Mouse (Mus musculus) stomach, postnatal 0 days (tissue): ENCODE results near the gene Pipox. TPM values are rescaled to one million over a fixed set of nuclear protein-coding genes. Genes with fewer than 3 reads are reported as not detected.

ENCODE experiments used
- ATAC-seq: fragments of 200-750 bp; cut with Nextera tagmentation; 2 replicates; pipeline ENCODE4 v1.8.0; 2017; ENCODE audit not compliant: low FRiP score, low TSS enrichment
- DNase-seq: peaks from one replicate; pipeline ENCODE4 v3.0.0-alpha.2; 2016; ENCODE audit warnings: low spot score
- H3K27ac ChIP-seq: fragments of 300-500 bp; sonication (generic); replicated peaks from 2 replicates; pipeline ENCODE4 v1.5.1; 2014; ENCODE audit warnings: mild to moderate bottlenecking, control low read depth
- H3K27me3 ChIP-seq: fragments of 300-500 bp; sonication (generic); 2 replicates; pipeline ENCODE4 v1.6.1; 2014; ENCODE audit warnings: low read length; ENCODE audit not compliant: control insufficient read depth, insufficient read depth
- H3K36me3 ChIP-seq: fragments of 300-500 bp; sonication (generic); 2 replicates; pipeline ENCODE4 v1.6.1; 2014; ENCODE audit warnings: low read length, mixed read lengths; ENCODE audit not compliant: control insufficient read depth, insufficient read depth
- H3K4me1 ChIP-seq: fragments of 300-500 bp; sonication (generic); replicated peaks from 2 replicates; pipeline ENCODE4 v1.6.1; 2014; ENCODE audit warnings: antibody characterized with exemption; ENCODE audit not compliant: control insufficient read depth, insufficient read depth
- H3K4me2 ChIP-seq: fragments of 300-500 bp; sonication (generic); replicated peaks from 2 replicates; pipeline ENCODE4 v1.6.1; 2014; ENCODE audit warnings: low read depth, mild to moderate bottlenecking, control low read depth, moderate library complexity
- H3K4me3 ChIP-seq: fragments of 300-500 bp; sonication (generic); 2 replicates; pipeline ENCODE4 v1.5.1; 2014; ENCODE audit warnings: low read depth, low read length, control low read depth
- H3K9ac ChIP-seq: fragments of 300-500 bp; sonication (generic); 2 replicates; pipeline ENCODE4 v1.6.1; 2014; ENCODE audit warnings: mild to moderate bottlenecking, low read length, control low read depth, mixed read lengths
- H3K9me3 ChIP-seq: fragments of 300-500 bp; sonication (generic); 2 replicates; pipeline ENCODE4 v1.6.1; 2016; ENCODE audit warnings: low read length; ENCODE audit not compliant: control insufficient read depth
- CTCF ChIP-seq: IDR thresholded peaks from 2 replicates; pipeline ENCODE4 v1.5.1; 2016; ENCODE audit warnings: antibody characterized with exemption, low read depth, mild to moderate bottlenecking, moderate library complexity
- EP300 ChIP-seq: optimal IDR thresholded peaks from 2 replicates; pipeline ENCODE3; 2016; ENCODE audit warnings: antibody characterized with exemption
- WGBS: fragments of 180-500 bp; shearing (Covaris S2); extraction: QIAGEN DNeasy Blood & Tissue Kit; methylation state at CpG from one replicate; pipeline ENCODE4 v1.1.7; 2014; 5-methylcytosine and 5-hydroxymethylcytosine counted together
- polyA plus RNA-seq: library from polyadenylated mRNA; unstranded; fragments of >200 nt; fragmentation: Nextera tagmentation; extraction: Ambion mirVana; gene quantifications from 2 replicates; pipeline ENCODE4 v1.2.1, GENCODE M21; 2015

The Pipox gene
- polyA plus RNA-seq, 1 experiment from 2014 or later: 8.4 TPM

DNA sequence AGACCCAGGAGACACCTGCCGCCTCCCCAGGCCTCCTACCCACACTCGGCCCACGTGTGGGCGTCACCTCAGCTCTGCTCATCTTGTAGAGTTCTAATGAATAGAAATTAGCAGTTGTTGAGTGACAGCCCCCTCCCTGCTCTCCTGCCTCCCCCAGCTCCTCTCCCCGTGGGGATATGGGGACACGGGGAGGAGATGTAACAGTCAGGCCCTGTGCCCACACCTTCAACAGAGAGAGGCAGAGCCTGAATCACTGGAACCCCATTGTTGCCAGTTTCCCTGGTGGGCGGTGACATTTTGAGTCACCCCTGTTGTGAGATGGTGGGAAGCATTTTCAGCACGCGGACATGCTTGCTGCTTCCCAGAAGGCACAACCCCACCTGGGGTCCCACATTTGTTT, 32.9 kb downstream of the Pipox start:
- H3K4me3 ChIP-seq: no peak overlapping the region
- TF ChIP-seq CTCF: no peak
- TF ChIP-seq EP300: no peak
- H3K9me3 ChIP-seq: no peaks in the 10 kb centered on the region
- no peak overlapping the region for H3K4me2 ChIP-seq
- H3K27me3 ChIP-seq: no peaks in the 10 kb centered on the region
- H3K9ac ChIP-seq: no peak overlapping the region
- no peaks in the 10 kb centered on the region for H3K4me1 ChIP-seq
- no peak overlapping the region for H3K27ac ChIP-seq
- H3K36me3 ChIP-seq: peaks cover 20% of the 10 kb centered on the region
- ATAC-seq (no peak), DNase-seq (no peak)
- 75% methylated on average over 9 of the region's 9 CpGs for WGBS

DNA sequence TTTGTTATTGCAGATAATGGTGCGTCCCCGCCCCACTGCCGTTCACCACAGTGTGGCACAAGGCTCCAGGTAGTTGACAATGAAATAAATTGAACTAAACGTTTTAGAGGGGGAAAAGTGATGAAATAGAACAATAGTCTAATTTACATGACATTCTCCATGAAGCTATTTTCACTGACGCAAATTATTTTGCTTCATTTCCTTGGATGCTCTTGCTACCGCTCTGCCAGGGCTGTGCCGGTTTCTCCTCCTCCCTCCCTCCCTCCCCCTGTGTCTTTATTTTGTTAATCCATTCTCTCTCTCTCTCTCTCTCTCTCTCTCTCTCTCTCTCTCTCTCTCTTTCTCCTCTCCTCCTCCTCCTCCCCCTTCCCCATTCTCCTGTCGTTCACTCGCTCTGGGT, 35.3 kb downstream of the Pipox start:
- no peak for ATAC-seq
- no peak overlapping the region for H3K4me3 ChIP-seq
- TF ChIP-seq EP300: no peak
- no peak for TF ChIP-seq CTCF
- 73% methylated on average over 9 of the region's 9 CpGs for WGBS
- DNase-seq: no peak
- no peaks in the 10 kb centered on the region for H3K9me3 ChIP-seq
- H3K27ac ChIP-seq: no peak overlapping the region
- H3K9ac ChIP-seq: no peak overlapping the region
- no peaks in the 10 kb centered on the region for H3K4me1 ChIP-seq
- H3K36me3 ChIP-seq: peaks cover 16% of the 10 kb centered on the region
- no peaks in the 10 kb centered on the region for H3K27me3 ChIP-seq
- no peak overlapping the region for H3K4me2 ChIP-seq

DNA sequence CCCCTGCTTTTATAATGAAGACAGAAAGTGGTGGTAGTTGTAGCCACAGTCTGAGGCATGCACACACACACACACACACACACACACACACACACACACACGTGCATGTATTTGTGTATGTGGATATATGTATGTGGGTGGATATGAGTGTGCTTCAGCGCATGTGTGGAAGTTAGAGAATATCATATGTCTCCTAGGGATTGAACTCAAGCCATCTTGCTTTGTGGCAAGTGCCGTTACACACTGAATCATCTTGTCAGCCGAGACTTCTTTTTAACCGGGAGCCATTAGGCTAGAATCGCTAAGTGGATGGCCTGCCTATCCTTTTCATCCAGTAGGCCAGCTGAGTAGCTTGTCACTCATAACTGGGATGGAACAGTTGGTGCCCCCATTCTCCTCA, 36.8 kb downstream of the Pipox start:
- no peaks in the 10 kb centered on the region for H3K9me3 ChIP-seq
- ATAC-seq: no peak
- no peak overlapping the region for H3K27ac ChIP-seq
- WGBS: 89% methylated on average over 6 of the region's 6 CpGs
- H3K27me3 ChIP-seq: no peaks in the 10 kb centered on the region
- TF ChIP-seq EP300 (no peak), CTCF (no peak)
- H3K4me1 ChIP-seq: no peaks in the 10 kb centered on the region
- H3K4me2 ChIP-seq: no peak overlapping the region
- peaks cover 16% of the 10 kb centered on the region for H3K36me3 ChIP-seq
- DNase-seq: no peak
- H3K4me3 ChIP-seq: no peak overlapping the region
- H3K9ac ChIP-seq: no peak overlapping the region

DNA sequence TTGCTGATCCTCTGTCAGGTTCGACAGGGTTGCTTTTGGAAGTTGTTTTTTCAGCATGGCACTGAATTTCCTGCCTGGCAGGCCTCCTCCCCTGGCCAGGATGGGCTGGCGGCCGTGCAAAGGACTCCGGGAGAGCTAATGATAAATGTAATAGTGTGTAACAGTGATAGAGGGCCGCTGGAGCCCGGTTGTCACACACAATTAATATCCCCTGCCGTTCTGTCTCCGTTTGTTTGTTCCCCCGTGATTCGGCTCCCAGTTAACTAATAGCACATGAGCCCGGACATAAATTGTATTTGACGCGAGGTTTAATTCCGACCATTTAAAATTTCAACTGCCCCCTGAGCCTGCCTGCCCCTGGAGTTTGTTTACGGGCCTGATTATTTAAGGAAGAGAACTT, 38.5 kb downstream of the Pipox start:
- Histone ChIP-seq H3K9me3 (no peaks in the 10 kb centered on the region), H3K27ac (no peak overlapping the region), H3K9ac (no peak overlapping the region), H3K27me3 (no peaks in the 10 kb centered on the region), H3K4me2 (no peak overlapping the region), H3K36me3 (peaks cover 20% of the 10 kb centered on the region), H3K4me3 (no peak overlapping the region), H3K4me1 (no peaks in the 10 kb centered on the region)
- ATAC-seq: no peak
- WGBS: 36% methylated on average over 15 of the region's 15 CpGs
- TF ChIP-seq CTCF (no peak), EP300 (no peak)
- DNase-seq: no peak

DNA sequence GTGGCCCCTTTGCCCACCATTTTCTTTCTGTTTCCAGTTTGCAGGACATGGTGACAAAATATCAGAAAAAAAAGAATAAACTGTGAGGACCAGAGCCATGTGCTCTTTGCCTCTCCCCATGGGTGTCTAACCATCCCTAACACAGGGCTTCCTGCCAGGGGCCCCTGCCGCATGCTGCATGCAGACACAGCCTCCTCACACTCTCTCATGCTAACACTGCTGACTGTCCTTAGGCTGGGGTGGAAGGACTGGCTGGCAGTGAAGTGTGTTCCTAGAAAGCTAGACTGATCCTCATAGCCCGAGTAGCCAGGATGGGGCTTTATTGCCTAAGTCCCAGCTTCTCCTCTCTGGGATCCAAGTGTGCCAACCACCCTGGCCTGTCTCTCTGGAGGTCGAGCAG, 39.3 kb downstream of the Pipox start:
- Histone ChIP-seq H3K4me2 (no peak overlapping the region), H3K27ac (no peak overlapping the region), H3K27me3 (no peaks in the 10 kb centered on the region), H3K9ac (no peak overlapping the region), H3K4me1 (no peaks in the 10 kb centered on the region), H3K4me3 (no peak overlapping the region), H3K36me3 (peaks cover 17% of the 10 kb centered on the region), H3K9me3 (no peaks in the 10 kb centered on the region)
- ATAC-seq (no peak), DNase-seq (no peak)
- WGBS: 48% methylated on average over 3 of the region's 3 CpGs
- TF ChIP-seq CTCF (no peak), EP300 (no peak)

DNA sequence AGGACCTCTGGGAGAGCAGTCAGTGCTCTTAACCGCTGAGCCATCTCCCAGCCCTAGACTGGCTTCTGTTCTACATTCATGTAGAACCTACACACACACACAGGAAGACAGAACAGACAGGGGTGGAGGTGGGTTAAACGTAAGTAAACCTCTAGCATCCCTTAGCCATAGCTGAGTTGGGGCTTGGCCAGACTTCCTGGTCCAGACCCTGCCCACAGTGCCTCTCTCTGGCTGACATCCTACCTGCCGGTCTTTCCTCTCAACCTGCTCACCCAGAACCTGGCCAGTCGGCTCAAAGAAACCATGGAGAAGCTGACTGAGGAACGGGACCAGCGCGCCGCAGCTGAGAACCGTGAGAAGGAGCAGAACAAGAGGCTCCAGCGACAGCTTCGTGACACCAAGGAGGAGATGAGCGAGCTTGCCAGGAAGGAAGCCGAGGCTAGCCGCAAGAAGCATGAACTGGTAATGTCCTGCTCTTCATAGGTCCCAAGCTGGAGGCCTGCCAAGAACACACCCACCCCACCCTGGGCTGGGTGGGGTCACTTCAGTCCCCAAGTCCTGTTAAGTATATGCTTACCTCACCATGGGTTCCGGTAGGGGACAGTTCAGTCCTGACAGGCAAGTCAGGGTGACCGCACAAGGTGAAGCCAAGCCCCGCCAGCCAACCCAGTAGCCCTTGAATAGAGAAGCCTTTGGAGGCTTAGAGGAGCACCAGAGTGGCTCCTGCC, 40.8 kb downstream of the Pipox start:
- WGBS: 84% methylated on average over 17 of the region's 17 CpGs
- no peak for TF ChIP-seq CTCF
- no peak for TF ChIP-seq EP300
- no peaks in the 10 kb centered on the region for H3K4me1 ChIP-seq
- H3K36me3 ChIP-seq: peaks cover 13% of the 10 kb centered on the region
- no peak overlapping the region for H3K4me3 ChIP-seq
- no peaks in the 10 kb centered on the region for H3K27me3 ChIP-seq
- H3K27ac ChIP-seq: no peak overlapping the region
- DNase-seq (peak; percentile 58), ATAC-seq (peak; percentile 65)
- H3K9ac ChIP-seq: no peak overlapping the region
- no peaks in the 10 kb centered on the region for H3K9me3 ChIP-seq
- H3K4me2 ChIP-seq: no peak overlapping the region
